Mouse (Mus musculus) lung, embryonic 15.5 days (tissue): ENCODE results near the gene Tango6. TPM values are rescaled to one million over a fixed set of nuclear protein-coding genes. Genes with fewer than 3 reads are reported as not detected.
A peak's percentile ranks its signal among the peaks of the same experiment; 100 is the strongest.
"Not testable (repeated sequence)": the region's sequence is repeated elsewhere in the genome, so short reads cannot be mapped to it uniquely, and the experiment has no call there.

ENCODE experiments used
- ATAC-seq: fragments of 200-750 bp; cut with Nextera tagmentation; 2 replicates; pipeline ENCODE4 v1.8.0; 2017; ENCODE audit warnings: moderate number of reproducible peaks, borderline replicate concordance; ENCODE audit not compliant: low FRiP score, low TSS enrichment; ENCODE audit errors: extremely low read depth
- H3K27ac ChIP-seq: fragments of 300-500 bp; sonication (generic); 2 replicates; pipeline ENCODE4 v1.5.1; 2015; ENCODE audit warnings: moderate library complexity, mild to moderate bottlenecking, inconsistent platforms
- H3K27me3 ChIP-seq: fragments of 300-500 bp; sonication (generic); 2 replicates; pipeline ENCODE4 v1.6.1; 2015; ENCODE audit warnings: inconsistent platforms
- H3K36me3 ChIP-seq: fragments of 300-500 bp; sonication (generic); 2 replicates; pipeline ENCODE4 v1.6.1; 2015; ENCODE audit warnings: inconsistent platforms
- H3K4me1 ChIP-seq: fragments of 300-500 bp; sonication (generic); 2 replicates; pipeline ENCODE4 v1.6.1; 2015; ENCODE audit warnings: inconsistent platforms
- H3K4me2 ChIP-seq: fragments of 300-500 bp; sonication (generic); 2 replicates; pipeline ENCODE4 v1.6.1; 2015; ENCODE audit warnings: inconsistent platforms, mild to moderate bottlenecking, moderate library complexity
- H3K4me3 ChIP-seq: fragments of 300-500 bp; sonication (generic); 2 replicates; pipeline ENCODE4 v1.5.1; 2015; ENCODE audit warnings: mild to moderate bottlenecking, inconsistent platforms
- H3K9ac ChIP-seq: fragments of 300-500 bp; sonication (generic); 2 replicates; pipeline ENCODE4 v1.6.1; 2015; ENCODE audit warnings: inconsistent platforms
- H3K9me3 ChIP-seq: fragments of 300-500 bp; sonication (generic); 2 replicates; pipeline ENCODE4 v1.6.1; 2016; ENCODE audit warnings: inconsistent platforms
- WGBS: fragments of 180-500 bp; shearing (Covaris S2); methylation state at CpG from one replicate; pipeline ENCODE4 v1.1.7; 2015; 5-methylcytosine and 5-hydroxymethylcytosine counted together
- polyA plus RNA-seq: library from polyadenylated mRNA; unstranded; fragments of >200 nt; fragmentation: Nextera tagmentation; extraction: Ambion mirVana; gene quantifications from 2 replicates; pipeline ENCODE4 v1.2.1, GENCODE M21; 2015

The Tango6 gene
- polyA plus RNA-seq, 1 experiment from 2014 or later, result 12.1 TPM

DNA sequence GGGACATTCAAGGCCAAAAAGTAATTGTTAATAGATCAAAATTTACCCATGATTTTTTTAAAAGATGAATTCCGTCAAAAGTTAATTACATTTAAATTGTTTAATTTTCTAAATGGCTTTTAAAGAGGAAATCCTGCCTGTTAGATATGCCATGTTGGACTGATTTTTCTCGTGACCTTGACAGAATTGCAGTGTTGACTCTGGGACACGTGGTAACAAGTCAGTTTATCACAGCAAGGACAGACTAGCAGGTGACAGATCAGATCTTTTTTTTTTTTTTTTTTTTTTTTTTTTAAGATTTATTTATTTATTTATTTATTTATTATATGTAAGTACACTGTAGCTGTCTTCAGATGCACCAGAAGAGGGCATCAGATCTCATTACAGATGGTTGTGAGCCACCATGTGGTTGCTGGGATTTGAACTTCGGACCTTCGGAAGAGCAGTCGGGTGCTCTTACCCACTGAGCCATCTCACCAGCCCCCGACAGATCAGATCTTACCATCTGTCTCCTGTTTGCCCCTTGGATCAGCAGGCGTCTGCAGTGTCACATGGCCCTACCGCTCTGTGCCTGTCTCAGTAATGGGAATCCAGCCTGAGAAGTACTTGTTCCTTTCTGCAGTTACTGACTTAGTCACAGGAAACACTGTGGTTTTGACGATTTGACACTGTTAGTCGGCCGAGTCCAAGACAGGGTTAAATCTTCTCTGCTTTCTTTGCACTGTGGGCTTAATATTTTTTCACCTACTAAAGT is 119.7 kb downstream of the Tango6 start:
- 74% methylated on average over 12 of the region's 12 CpGs for WGBS
- H3K9ac ChIP-seq, H3K4me2 ChIP-seq, ATAC-seq, H3K4me3 ChIP-seq, H3K9me3 ChIP-seq, H3K27me3 ChIP-seq, H3K36me3 ChIP-seq, H3K4me1 ChIP-seq: not testable (repeated sequence)
- H3K27ac ChIP-seq, result 0 out of 2 replicates have a peak overlapping the region, but pooled peaks have one; percentile 1

DNA sequence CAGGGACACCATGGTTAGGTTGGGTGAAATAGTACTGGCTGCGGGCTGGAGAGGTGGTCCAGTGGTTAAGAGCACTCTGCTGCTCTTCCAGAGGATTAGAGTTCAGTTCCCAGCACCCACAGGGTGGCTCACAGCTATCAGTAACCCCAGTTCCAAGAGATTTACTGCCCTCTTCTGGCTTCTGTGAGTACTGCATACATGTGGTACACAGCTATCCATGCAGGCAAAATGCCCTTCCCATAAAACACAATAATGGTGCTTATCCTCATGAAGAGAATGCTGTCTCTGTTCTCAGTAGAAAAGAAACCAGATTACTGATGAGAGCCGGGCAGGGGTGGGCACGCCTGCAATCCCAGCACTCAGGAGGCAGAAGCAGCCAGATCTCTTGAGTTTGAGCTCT is 123.0 kb downstream of the Tango6 start:
- no peak overlapping the region for H3K4me2 ChIP-seq
- no peak for ATAC-seq
- H3K27me3 ChIP-seq, result no peaks in the 10 kb centered on the region
- no peak overlapping the region for H3K9ac ChIP-seq
- H3K4me3 ChIP-seq, result no peak overlapping the region
- H3K27ac ChIP-seq, result no peak overlapping the region
- H3K4me1 ChIP-seq, result no peaks in the 10 kb centered on the region
- 0 out of 2 replicates have a peak, but pooled peaks cover 4% of the 10 kb centered on the region for H3K36me3 ChIP-seq
- WGBS, result 95% methylated on average over 3 of the region's 3 CpGs
- H3K9me3 ChIP-seq, result no peaks in the 10 kb centered on the region

DNA sequence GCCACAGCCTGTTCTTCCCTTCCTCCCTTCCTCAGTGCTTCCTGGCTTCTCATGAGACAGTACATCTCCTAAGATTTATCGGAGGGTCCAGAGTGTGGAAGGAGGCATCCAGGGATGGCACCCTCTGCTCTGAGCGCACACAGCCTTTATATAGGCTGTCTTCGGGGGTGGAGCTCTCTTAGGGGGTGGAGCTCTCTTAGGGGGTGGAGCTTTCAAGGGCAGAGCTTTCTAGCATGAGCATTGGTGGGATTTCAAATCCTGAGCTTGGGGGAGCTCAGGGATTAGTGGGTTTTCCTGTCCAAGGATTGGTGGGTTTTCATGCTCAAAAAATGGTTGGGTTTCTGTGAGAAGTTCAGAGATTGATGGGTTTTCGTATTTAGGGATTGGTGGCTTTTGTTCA is 124.6 kb downstream of the Tango6 start:
- ATAC-seq, result no peak
- no peaks in the 10 kb centered on the region for H3K9me3 ChIP-seq
- no peak overlapping the region for H3K4me3 ChIP-seq
- 0 out of 2 replicates have a peak, but pooled peaks cover 4% of the 10 kb centered on the region for H3K36me3 ChIP-seq
- H3K27me3 ChIP-seq, result no peaks in the 10 kb centered on the region
- 92% methylated on average over 4 of the region's 4 CpGs for WGBS
- no peak overlapping the region for H3K27ac ChIP-seq
- no peak overlapping the region for H3K4me2 ChIP-seq
- no peak overlapping the region for H3K9ac ChIP-seq
- H3K4me1 ChIP-seq, result no peaks in the 10 kb centered on the region

DNA sequence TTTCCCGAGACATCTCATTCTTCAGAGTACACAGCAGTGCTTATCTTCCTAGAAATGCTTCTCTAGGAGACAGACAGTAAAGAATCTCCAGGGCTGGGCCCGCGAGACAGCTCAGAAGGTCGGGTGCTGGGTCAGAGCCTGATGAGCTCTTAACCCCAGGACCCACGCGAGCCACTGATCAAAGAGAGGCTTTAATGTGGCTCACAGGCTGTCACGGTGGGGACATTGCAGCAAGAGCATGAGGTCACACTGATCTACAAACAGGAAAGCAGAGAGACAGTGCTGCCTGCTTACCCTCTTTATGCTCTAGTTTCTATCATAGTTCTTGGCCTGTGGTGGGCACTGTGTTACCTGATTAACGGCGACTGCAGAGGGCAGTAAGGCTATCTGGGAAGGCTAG is 126.9 kb downstream of the Tango6 start:
- no peak for ATAC-seq
- Histone ChIP-seq H3K4me2 (no peak overlapping the region), H3K4me3 (no peak overlapping the region), H3K9ac (no peak overlapping the region), H3K27ac (no peak overlapping the region), H3K9me3 (no peaks in the 10 kb centered on the region), H3K4me1 (no peaks in the 10 kb centered on the region), H3K36me3 (0 out of 2 replicates have a peak, but pooled peaks cover 4% of the 10 kb centered on the region), H3K27me3 (no peaks in the 10 kb centered on the region)
- 33% methylated on average over 9 of the region's 9 CpGs for WGBS

DNA sequence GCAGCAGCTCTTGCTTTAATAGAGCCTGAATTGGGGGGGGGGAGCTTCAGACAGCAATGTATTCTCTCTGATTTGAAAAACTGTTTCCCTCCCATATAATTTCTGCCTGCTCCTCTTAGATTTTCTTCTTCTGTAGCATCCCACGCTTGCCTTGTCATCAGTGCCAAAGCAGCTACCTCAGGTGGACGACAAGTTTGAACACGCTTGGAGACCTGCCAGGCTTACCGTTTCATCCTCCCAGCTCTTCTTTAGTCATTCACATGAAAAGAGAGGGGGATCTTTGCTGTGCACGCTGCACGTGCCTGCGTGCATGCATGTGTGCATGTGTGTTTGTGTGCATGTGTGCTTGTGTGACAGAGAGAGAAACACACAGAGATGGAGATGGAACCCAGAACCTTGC is 127.5 kb downstream of the Tango6 start:
- WGBS, result 87% methylated on average over 7 of the region's 7 CpGs
- Histone ChIP-seq H3K4me3 (no peak overlapping the region), H3K4me1 (no peaks in the 10 kb centered on the region), H3K27me3 (no peaks in the 10 kb centered on the region), H3K36me3 (0 out of 2 replicates have a peak, but pooled peaks cover 4% of the 10 kb centered on the region), H3K27ac (no peak overlapping the region), H3K4me2 (no peak overlapping the region), H3K9ac (no peak overlapping the region), H3K9me3 (no peaks in the 10 kb centered on the region)
- ATAC-seq, result no peak

DNA sequence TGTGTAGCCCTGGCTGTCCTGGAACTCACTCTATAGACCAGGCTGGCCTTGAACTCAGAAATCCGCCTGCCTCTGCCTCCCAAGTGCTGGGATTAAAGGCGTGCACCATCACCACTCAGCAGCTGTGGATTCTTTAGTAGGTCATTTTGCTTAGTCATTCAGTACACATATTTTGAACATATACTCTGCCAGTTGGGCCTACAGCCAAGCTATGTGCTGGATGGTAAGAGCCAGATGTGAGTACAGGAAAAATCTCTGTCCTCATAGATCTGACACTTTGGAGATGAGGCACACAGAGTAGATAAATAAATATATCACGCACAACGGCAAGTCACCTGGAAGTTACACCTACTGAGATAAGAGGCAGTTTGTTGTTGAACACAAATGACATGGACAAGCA is 129.7 kb downstream of the Tango6 start:
- Histone ChIP-seq H3K9ac (no peak overlapping the region), H3K4me1 (peaks cover 7% of the 10 kb centered on the region), H3K4me3 (no peak overlapping the region), H3K4me2 (no peak overlapping the region), H3K36me3 (0 out of 2 replicates have a peak, but pooled peaks cover under 1% of the 10 kb centered on the region), H3K9me3 (no peaks in the 10 kb centered on the region), H3K27me3 (no peaks in the 10 kb centered on the region), H3K27ac (no peak overlapping the region)
- ATAC-seq, result no peak
- WGBS, result 74% methylated on average over 4 of the region's 4 CpGs

DNA sequence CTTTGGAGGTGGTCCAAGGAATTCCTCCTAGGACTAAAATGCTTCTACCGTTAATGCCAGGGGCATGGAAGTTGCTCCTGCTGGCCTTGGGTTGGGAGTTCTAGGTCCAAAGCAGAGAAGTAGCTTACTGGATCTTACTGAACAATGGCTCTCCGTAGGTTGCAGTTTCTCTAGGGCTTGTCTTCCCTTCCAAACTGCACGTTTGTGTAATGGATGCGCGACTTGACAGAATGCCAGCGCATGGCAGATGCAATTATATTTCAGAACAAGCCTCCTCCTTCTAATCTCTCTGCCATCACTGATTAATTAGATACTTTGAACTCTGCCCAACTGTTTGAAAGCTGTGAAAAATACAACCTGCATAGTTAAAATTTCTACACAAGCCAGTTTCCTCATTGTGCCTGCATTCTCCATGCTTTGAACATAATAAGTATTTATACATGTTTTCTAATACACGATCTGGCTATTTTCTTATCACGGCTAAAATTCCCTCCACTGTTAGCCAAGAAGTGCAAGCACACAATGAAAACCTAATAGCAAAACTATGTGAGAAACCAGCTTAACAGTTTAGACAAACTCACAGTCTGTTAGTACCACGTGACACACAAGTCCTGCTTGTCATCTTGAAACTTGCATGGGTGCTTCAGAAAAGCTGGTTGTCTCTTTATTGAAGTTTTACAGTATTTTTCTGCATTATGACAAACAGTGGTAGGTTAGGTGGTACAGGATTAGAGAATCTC is 133.7 kb downstream of the Tango6 start:
- Histone ChIP-seq H3K9me3 (no peaks in the 10 kb centered on the region), H3K27ac (peak overlapping the region; percentile 16; the same call in 1 of the 2 replicates), H3K9ac (no peak overlapping the region), H3K4me1 (peaks cover 7% of the 10 kb centered on the region), H3K4me2 (no peak overlapping the region), H3K36me3 (no peaks in the 10 kb centered on the region), H3K4me3 (no peak overlapping the region), H3K27me3 (no peaks in the 10 kb centered on the region)
- 45% methylated on average over 9 of the region's 9 CpGs for WGBS
- no peak for ATAC-seq

DNA sequence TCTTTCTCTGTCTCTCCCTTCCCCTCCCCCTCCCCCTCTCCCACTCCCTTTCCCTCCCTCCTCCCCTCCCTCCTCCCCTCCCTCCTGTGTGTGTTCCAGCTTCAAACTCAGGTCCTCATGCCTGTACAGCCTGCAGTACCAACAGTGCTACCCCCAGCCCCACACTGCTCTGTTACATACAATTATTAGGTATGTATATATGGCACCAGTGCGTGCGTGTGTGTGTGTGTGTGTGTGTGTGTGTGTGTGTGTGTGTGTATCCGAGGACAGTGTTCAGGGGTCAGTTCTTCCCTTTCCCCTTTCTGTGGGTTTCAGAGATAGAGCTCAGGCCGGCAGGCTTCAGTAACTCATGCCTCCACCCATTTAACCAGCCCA is 134.3 kb downstream of the Tango6 start:
- Histone ChIP-seq H3K9ac (no peak overlapping the region), H3K4me2 (no peak overlapping the region), H3K4me3 (no peak overlapping the region), H3K9me3 (no peaks in the 10 kb centered on the region), H3K27ac (no peak overlapping the region), H3K36me3 (no peaks in the 10 kb centered on the region), H3K4me1 (peaks cover 7% of the 10 kb centered on the region), H3K27me3 (no peaks in the 10 kb centered on the region)
- 58% methylated on average over 4 of the region's 4 CpGs for WGBS
- no peak for ATAC-seq

DNA sequence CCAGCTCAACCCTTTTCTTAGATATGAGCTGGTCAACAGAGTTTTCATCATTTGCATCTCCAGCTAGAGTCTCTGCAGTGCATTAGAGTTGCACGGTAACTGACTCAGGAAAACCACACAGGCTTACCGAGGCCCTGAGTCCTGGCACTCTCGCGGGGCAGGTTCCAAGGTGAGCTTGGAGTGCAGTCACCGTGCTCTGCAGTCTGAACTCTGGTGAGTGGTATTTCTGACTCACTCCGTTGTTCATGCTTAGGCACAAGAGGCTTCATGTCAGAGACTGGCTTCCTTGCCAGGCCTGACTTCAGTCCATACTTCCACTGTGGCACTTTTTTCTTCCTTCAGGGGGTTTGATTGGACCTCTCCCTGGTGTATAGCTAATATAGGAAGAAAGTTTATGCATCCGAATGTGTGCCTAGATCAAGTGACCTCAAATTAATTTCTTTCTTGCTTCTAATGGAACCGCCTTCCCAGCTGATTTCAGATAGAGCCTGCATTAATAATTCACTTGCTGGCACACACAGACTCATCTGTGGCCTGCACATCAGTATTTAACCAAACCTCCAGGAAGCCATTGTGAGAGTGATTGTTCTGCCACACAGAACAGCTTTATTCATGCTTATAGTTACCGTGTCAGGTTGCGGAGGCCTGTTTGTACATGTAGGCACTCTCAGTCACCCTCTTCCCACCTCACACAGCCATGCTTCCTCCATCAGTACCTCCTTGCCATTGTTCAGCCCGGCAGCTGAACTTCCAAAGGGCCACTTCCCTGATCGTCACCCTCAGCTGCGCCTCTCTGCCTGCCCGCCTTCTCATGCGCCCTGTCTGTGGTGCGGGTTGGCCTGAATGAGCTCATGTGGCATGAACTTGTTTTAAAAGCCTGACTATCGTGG is 136.0 kb downstream of the Tango6 start:
- Histone ChIP-seq H3K27me3 (no peaks in the 10 kb centered on the region), H3K4me2 (no peak overlapping the region), H3K27ac (no peak overlapping the region), H3K9ac (no peak overlapping the region), H3K4me1 (peaks cover 7% of the 10 kb centered on the region), H3K9me3 (no peaks in the 10 kb centered on the region), H3K36me3 (no peaks in the 10 kb centered on the region), H3K4me3 (no peak overlapping the region)
- 77% methylated on average over 17 of the region's 17 CpGs for WGBS
- ATAC-seq, result no peak

DNA sequence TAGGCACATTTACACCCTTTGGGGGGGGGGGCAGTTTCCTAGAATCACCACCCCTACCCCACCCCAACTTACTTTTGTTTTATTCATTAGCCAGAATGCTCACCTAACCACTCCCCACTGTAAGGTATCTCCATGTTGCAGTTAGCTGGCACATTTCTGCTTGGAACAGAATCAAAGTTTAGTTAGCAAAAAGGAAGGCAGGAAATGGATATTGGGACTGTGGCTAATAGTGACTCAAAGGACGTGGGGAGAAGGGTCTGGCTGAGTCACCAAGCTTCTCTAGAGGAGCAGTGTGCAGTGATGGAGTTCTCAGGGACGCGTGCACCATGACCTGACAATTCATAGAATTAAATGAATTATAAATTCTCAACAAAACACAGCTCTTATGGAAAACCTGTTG is 136.7 kb downstream of the Tango6 start:
- 79% methylated on average over 3 of the region's 3 CpGs for WGBS
- Histone ChIP-seq H3K9ac (no peak overlapping the region), H3K27me3 (no peaks in the 10 kb centered on the region), H3K9me3 (no peaks in the 10 kb centered on the region), H3K4me2 (no peak overlapping the region), H3K36me3 (no peaks in the 10 kb centered on the region), H3K27ac (no peak overlapping the region), H3K4me3 (no peak overlapping the region), H3K4me1 (peaks cover 7% of the 10 kb centered on the region)
- no peak for ATAC-seq

DNA sequence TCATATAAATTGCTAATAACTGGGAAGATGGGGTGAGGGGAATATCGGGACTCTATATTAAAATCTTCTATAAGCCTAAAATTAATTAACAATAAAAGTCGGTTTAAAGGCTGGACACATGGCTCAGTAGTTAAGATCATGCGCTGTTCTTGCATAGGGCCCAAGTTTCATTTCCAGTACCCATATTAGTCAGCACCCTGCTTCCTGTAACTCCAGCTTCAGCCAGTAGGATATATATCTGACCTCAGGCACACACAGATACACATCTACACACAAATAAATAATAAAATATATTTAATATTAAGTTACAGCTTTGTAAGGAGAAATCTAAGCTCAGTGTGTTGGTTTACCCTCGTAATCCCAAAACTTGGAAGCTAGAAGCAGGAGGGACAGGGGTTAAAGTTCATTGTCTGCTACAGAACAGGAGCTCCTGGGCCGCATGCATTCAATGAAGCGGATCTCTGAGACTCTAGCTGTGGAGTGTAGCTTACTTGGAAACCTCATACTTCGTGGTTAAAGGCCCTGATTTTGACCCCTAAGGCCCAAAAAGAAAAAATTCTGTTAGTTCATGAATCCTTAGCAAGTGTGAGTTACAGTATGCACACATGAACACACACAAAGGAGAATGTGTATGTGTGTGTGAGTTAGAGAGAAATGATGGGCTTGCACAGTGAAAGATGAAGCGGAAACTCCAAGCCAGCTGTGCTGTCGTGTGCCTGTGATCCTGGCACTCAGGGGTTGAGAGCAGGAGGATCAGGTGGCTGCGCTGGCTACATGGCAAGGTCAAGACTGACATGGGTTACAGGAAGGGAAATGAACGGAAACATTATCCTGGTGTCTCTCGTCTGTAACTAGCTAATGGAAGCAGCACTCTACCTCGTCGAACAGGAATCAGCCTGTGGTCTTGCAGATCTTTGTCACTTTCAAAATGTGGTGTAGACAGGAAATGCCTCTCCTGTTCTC is 138.0 kb downstream of the Tango6 start:
- WGBS, result 68% methylated on average over 14 of the region's 14 CpGs

More for the DNA sequence above, 138.0 kb downstream of the Tango6 start:
- no peaks in the 10 kb centered on the region for H3K27me3 ChIP-seq
- no peaks in the 10 kb centered on the region for H3K9me3 ChIP-seq
- H3K4me1 ChIP-seq, result peaks cover 7% of the 10 kb centered on the region
- no peak overlapping the region for H3K4me3 ChIP-seq
- H3K36me3 ChIP-seq, result no peaks in the 10 kb centered on the region
- no peak overlapping the region for H3K4me2 ChIP-seq
- no peak overlapping the region for H3K27ac ChIP-seq
- H3K9ac ChIP-seq, result no peak overlapping the region
- no peak for ATAC-seq
